Comparison of ENCODE assay signal across 8 mouse cellular contexts in the genomic region with DNA sequence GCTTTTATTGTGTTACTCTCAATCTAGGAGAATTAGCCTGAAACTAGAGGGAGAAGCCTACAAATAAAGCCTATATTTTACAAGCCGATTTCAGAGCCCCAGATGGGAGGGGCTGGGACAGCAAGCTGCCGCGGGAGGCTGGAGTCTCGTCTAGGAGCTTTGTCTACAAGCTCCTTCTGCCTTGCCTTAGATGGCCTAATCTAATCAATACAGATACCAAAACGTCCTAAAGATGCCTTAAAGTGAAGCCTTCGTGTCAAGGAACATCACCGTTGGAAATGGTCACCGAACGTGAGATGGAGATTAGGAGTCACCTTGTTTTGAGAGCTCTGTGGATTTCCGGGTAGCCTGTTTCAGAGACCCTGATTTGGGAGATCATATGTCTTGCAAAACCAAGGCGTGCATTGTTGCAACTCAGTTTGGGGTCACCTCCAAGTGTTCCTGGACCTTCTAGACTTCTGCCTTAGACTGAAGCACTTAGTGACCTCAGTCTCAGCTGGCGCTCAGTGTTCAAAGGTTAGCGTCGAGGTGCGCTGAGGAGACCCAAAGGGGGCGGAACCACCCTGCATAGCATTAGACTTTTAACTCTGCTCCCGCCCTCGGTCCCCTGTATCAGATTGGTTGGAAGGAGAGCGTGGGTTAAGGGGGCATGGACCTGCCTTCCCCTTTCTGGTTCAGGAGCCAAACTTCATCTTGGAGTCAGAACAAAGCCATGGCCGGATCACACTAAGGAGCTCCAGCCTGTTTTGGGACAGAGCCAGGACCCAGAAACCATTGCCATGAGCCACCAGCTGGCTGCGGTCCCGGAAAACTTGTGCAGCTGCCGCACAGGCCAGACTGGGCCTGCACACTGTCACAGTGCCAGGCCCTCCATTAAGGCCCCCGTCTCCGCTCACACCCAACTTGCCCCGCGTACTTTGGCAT.
A peak's percentile ranks its signal among the peaks of the same experiment; 100 is the strongest.
DNase-seq lines count a peak whose midpoint lies in the region; ATAC-seq lines count a peak whose summit lies in the region.

No protein-coding gene starts in this region.

- 9% methylated on average over 27 of the region's 27 CpGs for WGBS in embryonic facial prominence, embryonic 12.5 days
- WGBS in limb, embryonic 11.5 days: 10% methylated on average over 27 of the region's 27 CpGs
- 7% methylated on average over 27 of the region's 27 CpGs for WGBS in midbrain, embryonic 13.5 days

- peak overlapping the region; percentile 22 for H3K4me3 ChIP-seq in embryonic facial prominence, embryonic 12.5 days
- no peak overlapping the region; the same call in 1 of the 2 replicates for H3K4me3 ChIP-seq in limb, embryonic 11.5 days (ENCODE audit: low read depth, low read length)
- peak overlapping the region; percentile 17 for H3K4me3 ChIP-seq in midbrain, embryonic 13.5 days (replicated peaks)

- H3K27me3 ChIP-seq in embryonic facial prominence, embryonic 12.5 days: no peaks in the 10 kb centered on the region
- no peaks in the 10 kb centered on the region for H3K27me3 ChIP-seq in limb, embryonic 11.5 days (ENCODE audit: control insufficient read depth, insufficient read depth, low read length)
- no peaks in the 10 kb centered on the region for H3K27me3 ChIP-seq in midbrain, embryonic 13.5 days

- peak overlapping the region; percentile 45 for H3K4me2 ChIP-seq in embryonic facial prominence, embryonic 12.5 days (replicated peaks)
- peak overlapping the region; percentile 42 for H3K4me2 ChIP-seq in limb, embryonic 11.5 days (ENCODE audit: low read depth, severe bottlenecking)
- peak overlapping the region; percentile 46 for H3K4me2 ChIP-seq in midbrain, embryonic 13.5 days (replicated peaks)

- peaks cover 30% of the 10 kb centered on the region for H3K4me1 ChIP-seq in embryonic facial prominence, embryonic 12.5 days
- peaks cover 26% of the 10 kb centered on the region for H3K4me1 ChIP-seq in limb, embryonic 11.5 days (ENCODE audit: control insufficient read depth, insufficient read depth, low read length)
- H3K4me1 ChIP-seq in midbrain, embryonic 13.5 days (replicated peaks): peaks cover 41% of the 10 kb centered on the region

- peak; percentile 74 for ATAC-seq in embryonic facial prominence, embryonic 12.5 days (ENCODE audit: insufficient number of reproducible peaks, insufficient read depth, low FRiP score, low TSS enrichment)
- peak; percentile 62 for ATAC-seq in limb, embryonic 11.5 days (ENCODE audit: insufficient number of reproducible peaks, low FRiP score, low TSS enrichment, low read depth)
- peak; percentile 88 for ATAC-seq in midbrain, embryonic 13.5 days

- H3K36me3 ChIP-seq in embryonic facial prominence, embryonic 12.5 days: no peaks in the 10 kb centered on the region
- no peaks in the 10 kb centered on the region for H3K36me3 ChIP-seq in limb, embryonic 11.5 days (ENCODE audit: control insufficient read depth, insufficient read depth, low read length)
- no peaks in the 10 kb centered on the region for H3K36me3 ChIP-seq in midbrain, embryonic 13.5 days

- no peak overlapping the region for H3K9ac ChIP-seq in embryonic facial prominence, embryonic 12.5 days
- H3K9ac ChIP-seq in limb, embryonic 11.5 days (ENCODE audit: low read length): peak overlapping the region; percentile 24; the same call in 1 of the 2 replicates
- peak overlapping the region; percentile 33; the same call in 1 of the 2 replicates for H3K9ac ChIP-seq in midbrain, embryonic 13.5 days (replicated peaks)

- peak; percentile 93 for DNase-seq in layer of hippocampus, adult 11-12 months (ENCODE audit: low spot score)
- no peak for DNase-seq in layer of hippocampus, adult 9-10 months (ENCODE audit: low spot score)
- DNase-seq in heart, adult 18-20 months: peak; percentile 97 to 98
- peak; percentile 98 for DNase-seq in kidney, adult 18-20 months
- DNase-seq in limb, embryonic 11.5 days (ENCODE audit: low spot score): peak; percentile 74
- DNase-seq in spleen, postnatal 36 days (ENCODE audit: low spot score in 2 of 2): peak; percentile 20 to 36

- H3K27ac ChIP-seq in embryonic facial prominence, embryonic 12.5 days: peak overlapping the region; percentile 93
- peak overlapping the region; percentile 82 for H3K27ac ChIP-seq in limb, embryonic 11.5 days (replicated peaks; ENCODE audit: low read depth, low read length)
- H3K27ac ChIP-seq in midbrain, embryonic 13.5 days: peak overlapping the region; percentile 92

- H3K9me3 ChIP-seq in embryonic facial prominence, embryonic 12.5 days: no peaks in the 10 kb centered on the region
- H3K9me3 ChIP-seq in limb, embryonic 11.5 days (ENCODE audit: control insufficient read depth, low read length): no peaks in the 10 kb centered on the region
- no peaks in the 10 kb centered on the region for H3K9me3 ChIP-seq in midbrain, embryonic 13.5 days
